Mouse (Mus musculus): ENCODE data around the gene Zdhhc19.
A peak's percentile ranks its signal among the peaks of the same experiment; 100 is the strongest.

Zdhhc19 gene

DNA sequence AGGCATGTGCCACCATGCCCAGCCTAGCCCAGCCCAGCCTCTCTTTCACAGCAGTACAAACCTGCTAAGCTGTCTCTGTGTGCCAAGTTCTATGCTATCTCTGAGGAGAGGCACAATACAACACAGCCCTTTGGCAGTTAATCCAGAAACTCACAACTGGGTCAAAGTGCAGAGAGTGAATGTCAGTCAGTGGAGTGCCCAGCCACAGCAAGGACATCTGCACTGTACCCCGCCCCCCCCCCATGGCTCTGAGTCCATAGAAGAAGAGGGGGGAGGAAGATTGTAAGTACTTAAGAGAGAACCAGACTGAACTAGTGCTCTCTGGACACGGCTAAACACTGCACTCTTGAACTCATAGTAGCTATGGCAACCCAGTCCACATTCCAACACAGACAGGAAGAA is 55.3 kb downstream of the Zdhhc19 start:
- no peak for DNase-seq

DNA sequence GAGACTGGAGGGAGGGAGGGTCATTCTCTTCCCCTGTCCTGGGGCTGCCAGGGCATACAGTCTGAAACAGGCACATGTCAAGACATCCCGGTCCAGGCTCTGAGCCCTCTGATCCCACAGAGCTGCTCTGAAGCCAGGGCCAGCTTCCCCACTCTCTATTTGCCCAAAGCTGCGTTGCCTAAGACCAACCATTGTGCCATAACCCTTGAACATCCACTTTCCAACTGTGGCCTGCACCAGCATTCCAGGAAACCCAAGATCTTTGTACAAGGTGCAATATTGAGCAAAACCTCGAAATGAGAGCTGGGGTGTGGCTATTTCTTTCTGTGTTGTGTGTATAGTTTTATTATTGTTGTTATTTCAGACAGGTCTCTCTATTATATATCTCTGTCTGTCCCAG is 59.5 kb downstream of the Zdhhc19 start:
- DNase-seq = no peak

DNA sequence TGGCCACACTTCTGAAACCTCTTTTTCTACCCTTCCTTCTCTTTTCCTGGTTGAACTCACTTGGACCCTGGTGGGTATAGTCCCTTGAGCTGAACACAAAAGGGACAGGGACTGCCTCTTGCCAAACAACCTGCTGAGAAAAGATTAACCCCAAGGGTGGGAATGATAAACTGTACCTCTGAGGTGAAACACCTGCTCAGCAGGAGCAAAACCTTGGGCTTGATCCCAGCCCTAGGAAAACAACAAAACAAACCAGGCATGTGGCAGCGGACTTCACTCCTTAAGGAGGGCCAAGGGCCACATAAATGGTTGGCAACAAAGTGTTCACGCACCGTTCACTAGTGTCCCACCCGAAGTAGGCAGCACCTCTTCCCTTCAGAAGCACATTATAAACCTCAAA is 63.4 kb downstream of the Zdhhc19 start:
- DNase-seq = no peak

DNA sequence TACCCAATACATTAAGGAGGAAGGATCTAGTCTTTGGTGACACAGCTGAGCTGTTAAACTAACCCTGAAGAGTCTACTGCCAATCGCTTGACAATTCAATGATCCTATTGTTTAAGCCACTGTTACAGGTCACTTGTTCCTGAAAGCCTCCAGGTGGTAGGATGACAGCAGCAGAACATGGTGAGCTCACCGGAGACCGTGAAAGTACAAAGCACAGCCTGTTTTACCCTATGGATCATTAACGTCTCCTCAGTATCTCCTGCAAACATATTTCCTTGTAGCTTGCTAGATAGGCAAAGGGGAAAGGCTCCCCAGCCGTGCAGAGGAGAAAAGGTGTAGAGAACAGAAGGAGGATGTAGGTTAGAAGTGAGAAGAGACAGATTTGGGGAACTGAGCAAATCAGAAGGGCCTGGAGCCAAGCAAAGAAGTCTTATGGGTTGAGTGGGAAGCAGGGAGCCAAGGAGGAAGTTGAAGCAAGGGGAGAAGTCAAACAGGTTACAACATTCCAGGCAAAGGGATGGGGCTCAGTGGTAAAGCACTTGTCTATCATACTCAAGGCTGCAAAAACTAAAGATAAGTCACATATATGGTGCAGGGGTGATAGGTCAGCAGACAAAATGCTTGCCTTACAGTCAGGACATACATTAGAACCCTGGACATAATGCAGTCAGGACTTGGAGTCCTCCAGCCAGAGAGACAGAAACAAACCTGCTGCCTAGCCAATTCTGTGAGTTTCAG is 67.2 kb downstream of the Zdhhc19 start:
- no peak for DNase-seq

DNA sequence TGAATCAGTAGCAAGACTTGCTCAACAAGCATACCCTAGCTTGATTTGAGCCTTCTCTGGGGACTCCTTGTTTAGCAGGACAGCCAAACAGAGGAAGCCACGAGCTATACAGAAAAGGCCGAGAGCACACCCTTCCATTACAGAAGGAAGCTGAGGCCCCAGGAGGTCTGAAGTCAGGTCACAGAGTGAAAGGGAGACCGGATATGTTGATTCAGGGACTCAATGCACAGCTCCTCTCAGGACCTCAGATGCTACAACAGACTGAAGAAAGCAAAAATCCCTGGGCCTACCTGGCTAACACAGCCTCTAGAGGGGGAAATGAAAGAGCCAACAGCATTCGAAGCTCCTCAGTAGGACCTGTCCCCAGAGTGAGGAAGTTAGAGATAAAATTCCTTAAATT is 71.2 kb downstream of the Zdhhc19 start:
- DNase-seq = no peak

DNA sequence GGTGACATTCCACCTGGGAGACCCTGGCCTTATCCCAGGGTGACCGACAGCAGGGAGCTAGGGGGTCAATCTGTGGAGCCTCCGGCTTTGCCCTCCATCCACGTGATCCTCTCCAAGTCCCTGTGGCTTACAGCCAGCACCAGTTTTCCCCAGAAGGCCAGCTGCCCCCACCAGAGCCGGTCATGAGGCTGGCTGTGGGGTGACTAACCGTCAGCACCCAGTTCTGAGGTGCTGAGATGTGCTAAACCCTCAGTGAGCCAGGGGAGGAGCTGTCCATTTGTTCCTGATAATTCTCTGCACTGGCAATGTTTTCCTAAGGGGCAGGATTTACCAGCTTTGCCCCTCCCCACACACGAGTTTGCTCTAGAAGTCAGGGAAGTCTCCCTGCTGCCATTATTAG is 72.3 kb downstream of the Zdhhc19 start:
- DNase-seq = no peak

DNA sequence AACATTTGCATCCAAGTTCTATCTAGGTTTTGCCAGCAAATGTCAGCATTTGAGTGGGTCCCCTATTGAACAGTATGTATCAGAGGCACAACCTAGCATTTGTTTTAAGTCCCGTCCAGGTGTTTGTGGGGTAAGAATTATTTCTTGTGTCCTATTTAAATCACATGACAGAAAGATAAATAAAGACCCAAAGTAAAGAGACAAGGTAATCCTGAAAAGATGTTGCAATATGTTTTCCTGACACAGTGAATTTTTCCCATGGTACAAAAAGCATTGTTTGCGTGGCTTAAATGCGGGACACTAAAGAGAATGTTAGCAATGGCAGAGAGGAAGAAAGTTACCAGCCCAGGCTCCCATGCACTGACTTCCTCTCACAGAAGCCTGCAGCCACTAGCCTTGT is 74.0 kb downstream of the Zdhhc19 start:
- no peak for DNase-seq

DNA sequence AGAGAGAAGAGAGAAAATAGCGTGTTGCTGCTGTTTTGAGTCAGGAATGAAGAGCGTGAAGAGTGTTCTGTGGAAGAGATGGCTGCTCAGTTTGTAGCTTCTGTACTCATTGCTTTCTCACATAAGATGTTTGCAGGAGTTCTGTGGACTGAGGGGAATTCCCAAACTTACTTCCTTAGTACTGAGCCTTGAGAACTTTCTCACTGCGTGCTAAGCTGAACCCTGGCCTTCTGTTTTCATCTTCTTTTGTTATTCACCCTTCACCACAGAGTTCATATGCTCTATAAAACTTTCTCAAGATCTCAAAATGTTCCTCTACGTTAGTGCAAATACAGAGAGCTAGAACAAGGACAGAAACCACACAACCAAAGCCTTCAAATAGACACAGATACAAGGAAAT is 76.5 kb downstream of the Zdhhc19 start:
- DNase-seq = no peak

DNA sequence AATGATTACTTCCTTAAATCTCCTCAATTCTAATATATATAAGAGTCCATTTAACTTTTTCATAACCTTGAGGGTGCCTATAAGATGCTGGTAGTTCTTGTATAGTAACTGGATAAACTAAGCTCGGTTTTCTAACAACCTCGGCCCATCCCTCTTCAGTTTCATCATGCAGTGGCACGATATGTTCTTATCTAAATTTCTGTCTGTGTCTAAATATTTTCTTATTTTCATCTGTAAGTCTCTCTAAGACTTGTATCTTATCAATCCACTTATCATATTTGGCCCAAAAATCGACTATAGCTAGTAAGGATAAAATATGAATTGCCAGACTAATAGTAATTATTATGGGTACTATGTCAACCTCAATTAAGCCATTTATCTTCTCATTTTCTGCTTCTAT is 90.4 kb downstream of the Zdhhc19 start:
- no peak for DNase-seq

DNA sequence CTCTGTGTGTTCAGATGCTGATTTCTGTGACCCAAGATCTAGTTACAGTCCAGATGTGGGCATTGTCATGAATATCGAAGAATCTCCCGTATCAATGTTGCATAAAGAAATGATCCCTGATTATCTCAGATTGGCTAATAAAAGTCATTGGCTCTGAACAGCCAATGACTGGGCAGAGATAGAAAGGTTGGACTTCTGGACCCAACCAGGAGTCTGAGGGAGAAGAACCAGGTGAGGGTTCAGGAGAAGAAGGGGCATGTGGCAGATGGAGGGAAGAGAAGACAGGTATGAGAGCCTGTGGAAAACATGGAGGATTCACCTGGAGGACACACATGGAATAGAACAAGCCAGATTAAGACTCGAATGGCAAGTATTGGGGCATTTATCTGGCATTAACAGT is 92.5 kb downstream of the Zdhhc19 start:
- no peak for DNase-seq

DNA sequence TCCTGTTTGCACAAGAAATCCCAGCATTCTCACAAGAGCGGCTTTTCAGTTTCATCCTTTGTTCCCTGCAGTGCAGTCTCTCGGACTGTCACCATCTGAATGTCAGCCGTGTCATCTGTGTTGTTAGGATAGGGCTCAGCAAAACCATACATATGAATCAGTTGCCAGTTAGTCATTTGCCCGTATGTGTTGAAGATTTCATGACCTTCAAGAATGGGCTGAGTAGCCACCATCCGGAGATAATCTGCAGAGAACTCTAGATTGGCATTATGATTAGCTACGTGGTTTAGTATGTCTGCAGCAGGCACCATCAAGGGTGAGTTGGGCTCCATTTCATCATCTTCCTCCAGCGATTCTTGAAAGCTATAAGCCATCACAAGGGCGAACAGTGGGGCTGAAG is 95.5 kb downstream of the Zdhhc19 start:
- no peak for DNase-seq

DNA sequence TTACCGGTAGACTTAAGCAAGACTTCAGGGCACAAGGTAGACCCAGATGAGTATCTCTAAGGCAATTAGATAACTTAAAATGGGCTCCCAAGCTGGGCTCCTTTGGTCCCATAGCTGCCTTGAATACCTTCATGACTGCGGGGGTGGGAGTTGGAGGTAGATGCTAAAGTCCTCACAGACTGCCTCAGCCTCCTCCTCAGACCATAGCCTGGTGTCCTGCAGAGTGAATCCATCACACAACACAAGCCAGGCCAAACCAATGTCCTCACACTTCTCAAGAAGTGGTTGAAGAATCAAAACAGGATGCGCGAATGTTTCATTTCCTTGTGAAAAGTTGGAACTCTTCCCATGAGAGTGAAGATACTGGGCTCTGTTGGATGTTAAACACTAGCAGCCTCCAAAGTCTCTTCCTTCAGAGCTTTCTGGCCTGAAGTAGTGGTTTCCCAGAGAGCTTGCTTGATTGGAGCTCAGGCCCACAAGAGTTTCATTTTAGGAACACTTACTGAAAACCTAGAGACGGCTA is 97.3 kb downstream of the Zdhhc19 start:
- no peak for DNase-seq

DNA sequence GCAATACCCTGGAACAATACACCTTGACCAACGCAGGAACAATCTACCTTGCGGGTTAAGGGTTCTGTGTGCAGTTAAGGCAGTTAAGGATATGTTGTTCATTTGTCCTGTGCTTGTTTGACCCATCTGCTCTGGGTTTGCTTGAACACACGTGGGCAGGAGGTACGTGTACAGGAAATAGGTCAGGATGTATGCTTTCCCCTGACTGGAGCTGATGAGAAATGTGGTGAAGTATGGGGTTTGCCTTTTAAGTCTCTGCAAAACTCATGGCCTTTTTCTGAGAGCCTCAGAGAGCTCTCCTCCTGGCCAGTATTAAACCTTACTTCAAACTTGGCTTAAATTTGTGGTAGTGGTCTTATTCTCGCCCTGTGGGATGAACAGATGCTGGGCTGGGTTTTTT is 97.9 kb downstream of the Zdhhc19 start:
- no peak for DNase-seq

DNA sequence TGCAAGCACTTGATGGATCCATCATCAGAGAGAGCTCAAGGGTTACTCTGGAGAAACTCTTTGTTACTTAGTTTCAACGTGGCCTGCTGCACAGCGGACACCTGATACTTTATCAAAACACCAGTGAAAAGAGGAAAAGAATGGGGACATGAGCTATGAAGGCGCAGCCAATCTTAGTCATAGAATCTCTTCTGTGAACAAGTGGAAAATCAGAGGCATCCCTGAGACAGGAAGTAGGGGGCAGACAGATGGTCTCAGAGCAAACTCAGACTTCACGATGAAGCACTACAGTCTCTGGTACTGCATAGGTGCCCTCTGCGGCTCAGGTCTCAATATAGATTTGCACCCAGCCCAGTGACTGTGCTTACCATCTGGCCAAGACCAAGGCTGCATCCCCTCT is 98.6 kb downstream of the Zdhhc19 start:
- DNase-seq = no peak

DNA sequence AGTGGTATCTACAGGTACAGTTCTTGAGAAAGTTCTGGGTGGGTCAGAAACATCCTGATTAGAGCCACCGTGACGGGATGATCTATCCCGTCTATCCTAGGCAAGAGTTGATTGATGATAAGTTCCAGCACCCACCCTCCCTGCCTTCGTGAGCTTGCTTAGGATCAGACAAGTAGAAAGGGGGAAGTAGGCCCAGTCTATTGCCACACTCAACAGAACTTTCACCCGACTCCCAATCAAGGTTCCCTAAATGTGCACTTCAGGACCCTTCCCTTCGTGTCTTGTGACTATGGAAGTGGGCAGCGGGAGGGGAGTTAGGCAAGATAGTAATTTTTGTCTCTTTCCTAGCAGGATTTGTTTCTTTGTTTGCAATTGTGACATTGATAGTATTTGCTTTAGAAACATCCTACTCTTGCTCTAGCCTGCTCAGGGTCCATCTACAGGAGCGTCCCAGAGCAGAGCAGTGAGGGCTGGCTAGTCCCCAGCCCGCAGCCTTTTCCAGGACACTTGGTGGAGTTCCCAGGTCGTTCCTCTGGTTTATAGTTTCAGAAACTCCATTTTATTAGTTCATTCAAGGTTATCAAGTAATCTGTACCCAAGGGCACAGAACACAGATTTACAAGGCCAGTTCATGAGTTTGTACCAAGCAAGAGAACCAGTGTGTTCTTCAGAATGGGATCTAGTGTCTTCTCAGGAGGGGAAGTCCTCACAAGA is 99.2 kb downstream of the Zdhhc19 start:
- DNase-seq = no peak

DNA sequence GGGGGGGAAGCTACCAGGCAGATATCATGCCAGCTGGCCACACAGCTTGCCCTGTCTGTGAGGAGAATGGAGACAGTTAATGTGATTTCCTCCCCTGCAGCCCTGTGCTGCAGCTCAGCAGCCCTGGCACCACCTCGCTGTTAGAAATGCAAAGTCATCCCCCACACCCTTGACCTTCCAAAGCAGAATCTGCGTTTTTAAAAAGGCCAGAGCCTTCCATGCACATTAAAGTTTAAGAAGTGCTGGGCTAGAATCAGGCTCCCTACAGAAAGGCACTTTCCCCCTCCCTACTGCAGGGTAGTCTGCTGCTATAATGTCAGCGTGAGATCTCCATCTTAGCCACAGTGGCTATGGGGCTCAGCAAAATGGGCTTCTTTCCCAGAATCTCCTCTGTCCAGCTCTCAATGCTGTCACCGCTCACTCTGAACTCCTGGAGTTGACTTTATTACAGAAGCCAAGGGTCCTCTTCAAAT is 101.9 kb downstream of the Zdhhc19 start:
- peak; percentile 73 to 75 for DNase-seq

DNA sequence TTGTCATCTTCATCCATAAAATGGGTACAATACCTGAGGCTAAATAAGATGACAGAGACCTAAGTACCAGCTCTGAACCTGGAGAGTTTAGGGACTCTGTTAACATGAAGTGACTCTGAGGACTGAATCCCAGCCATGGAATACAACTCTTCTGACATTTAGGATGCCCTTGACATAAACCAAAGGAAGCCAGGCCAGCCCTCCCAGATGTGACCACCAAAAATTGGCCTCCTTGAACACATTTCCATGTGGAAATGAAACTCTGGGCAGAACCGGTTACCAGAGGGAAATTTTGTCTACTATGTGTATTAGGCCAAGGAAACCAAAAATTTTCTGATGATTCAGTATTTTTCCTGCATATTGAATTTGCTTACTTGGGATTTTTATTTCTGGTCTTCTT is 103.1 kb downstream of the Zdhhc19 start:
- DNase-seq = no peak

DNA sequence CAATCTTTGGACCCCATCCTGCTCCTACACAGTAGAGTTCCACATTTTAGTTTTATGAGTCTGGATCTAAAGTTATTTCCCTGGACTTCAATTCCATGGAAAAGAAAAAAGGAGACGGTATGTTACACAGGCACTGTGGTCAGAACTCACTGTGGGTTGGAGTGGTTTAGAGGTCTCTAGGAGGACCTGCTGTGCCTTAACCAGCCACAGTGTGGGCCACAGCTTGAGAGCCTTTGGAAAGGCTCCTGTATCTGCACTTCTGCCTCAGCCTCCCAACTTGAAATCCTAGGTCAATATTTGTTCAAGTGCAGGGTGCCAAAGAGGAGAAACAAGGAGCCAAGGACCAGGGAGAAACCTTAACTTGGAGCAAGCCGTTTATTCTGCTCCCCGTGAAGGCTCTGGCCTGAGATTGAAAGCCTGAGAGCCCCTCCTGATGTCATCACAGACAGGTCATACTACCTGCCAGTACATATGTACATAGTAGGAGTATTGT is 106.2 kb downstream of the Zdhhc19 start:
- DNase-seq = no peak

DNA sequence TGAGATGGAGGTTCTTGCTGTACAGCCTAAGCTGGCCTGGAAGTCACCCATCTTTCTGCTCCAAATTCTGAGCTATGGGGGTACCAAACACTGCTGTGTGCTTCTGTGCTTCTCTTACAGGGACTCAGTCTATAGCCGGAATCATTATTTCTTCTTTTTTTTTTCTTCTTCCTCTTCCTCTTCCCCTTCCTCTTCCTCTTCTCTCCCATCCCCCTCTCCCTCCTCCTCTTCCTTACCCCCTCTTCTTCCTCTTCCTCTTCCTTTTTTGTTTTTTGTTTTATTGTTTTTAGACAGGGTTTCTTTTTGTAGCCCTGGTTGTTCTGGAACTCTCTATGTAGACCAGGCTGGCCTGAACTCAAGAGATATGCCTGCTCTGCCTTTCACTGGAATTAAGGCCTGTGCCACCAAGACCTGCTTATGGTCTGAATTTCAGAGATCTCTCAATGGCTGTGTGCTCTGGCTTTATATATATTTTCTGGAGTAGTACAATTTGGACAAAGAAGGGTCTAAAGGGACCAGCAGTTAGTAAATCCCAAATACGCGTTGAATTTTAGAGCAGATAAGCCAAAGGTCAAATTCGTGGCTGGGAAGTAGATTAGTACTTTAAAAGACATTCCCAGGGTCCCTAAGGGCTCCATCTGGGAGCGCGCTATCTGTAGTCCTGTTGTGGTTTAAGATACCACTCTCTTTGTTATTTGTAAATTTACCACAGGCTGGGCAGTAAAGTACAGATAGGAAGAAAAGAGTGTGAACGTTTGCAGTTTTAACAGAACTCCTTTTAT is 111.7 kb downstream of the Zdhhc19 start:
- DNase-seq = peak in 1 of 2 experiments; percentile 17

DNA sequence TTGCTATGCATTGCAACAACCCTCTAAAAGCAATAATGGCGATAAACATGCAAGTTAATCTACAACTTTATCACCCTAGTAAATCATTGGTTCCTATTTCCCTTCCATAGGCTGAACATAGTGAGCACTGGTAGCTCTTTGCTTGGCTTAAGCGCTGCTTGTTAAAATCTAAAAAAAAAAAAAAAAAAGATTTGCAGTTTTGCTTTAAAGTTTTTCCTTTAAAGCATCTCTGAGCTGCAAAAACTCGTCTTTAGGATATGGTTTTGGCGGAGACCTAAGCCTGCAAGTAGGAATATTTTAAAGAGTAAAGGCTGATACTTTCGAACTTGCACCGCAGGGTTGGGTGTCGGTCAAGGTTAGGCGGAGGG is 112.3 kb downstream of the Zdhhc19 start:
- DNase-seq = no peak

DNA sequence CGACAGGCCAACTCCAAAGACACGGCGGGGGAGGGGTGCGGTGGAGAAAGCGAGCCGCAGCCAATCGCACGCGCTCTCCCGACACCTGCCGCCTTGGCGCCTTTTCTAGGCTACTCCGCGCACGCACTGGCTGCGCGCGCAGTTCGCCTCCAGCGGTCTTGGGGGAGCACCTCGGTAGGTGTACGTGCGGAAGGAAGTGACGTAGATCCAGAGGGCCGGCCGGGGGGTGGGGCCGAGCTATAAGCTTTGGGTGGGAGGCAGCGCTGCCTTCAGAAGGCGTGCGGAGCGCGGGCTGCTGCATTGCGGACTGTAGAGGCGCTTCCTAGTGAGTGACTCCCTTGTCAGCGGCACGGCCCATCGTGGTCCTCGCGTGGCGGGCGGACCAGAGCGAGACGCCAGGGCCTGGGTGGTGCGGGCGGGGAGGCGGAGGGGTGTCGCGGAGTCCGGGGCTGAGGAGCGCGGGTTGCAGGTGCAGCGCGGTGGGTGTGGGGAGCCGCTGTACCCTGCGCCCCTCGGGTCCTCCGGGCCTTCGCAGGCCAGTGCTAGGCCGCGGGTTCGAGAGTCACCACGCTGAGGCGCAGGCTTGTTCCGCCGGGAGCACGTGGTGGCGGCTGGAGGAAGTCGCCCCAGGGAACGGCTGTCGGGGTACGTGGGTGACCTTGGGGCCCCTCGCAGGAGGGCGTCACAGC is 112.8 kb downstream of the Zdhhc19 start, which contains the start of gene Tfrc:
TSS of gene Tfrc (plus strand) at position 209 of the 689 bp plus-strand sequence.
- DNase-seq = peak; percentile 99

DNA sequence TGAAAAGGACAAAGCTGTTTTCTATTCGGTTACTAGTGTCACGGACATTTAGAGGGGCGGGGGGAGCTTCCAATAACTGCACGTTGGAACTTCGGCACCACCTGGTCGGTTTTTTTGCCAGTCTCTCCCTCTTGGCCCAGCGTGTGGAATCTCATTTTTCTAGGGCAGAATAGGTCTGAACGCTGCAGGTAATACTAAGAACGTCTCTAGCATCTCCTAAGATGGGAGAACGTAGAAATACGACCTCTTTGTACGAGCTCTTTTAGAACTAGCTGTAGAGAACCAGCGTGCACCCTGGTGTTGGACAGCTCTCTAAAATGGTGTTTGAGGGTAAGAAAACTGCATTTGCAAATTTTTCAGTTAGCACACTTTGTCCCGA is 113.3 kb downstream of the Zdhhc19 start:
- DNase-seq = no peak

All from cerebellum, postnatal 10 days (tissue).